Mouse (Mus musculus): Measurements from ENCODE around the gene Rac1. TPM values are rescaled to one million over a fixed set of nuclear protein-coding genes. Genes with fewer than 3 reads are reported as not detected.
A peak's percentile ranks its signal among the peaks of the same experiment; 100 is the strongest.

The Rac1 gene
- polyA plus RNA-seq, 1 experiment from 2014 or later: 413 TPM

GRCm38 (mm10) chr5:143517436-143517835 lies 10.4 kb downstream of the Rac1 start:
- Histone ChIP-seq H3K36me3 (ENCODE audit: control insufficient read depth, insufficient read depth) (peaks cover 38% of the 10 kb centered on the region), H3K9me3 (ENCODE audit: control insufficient read depth) (no peaks in the 10 kb centered on the region), H3K4me3 (ENCODE audit: low read depth, low read length) (no peak overlapping the region), H3K9ac (ENCODE audit: low read depth, low read length) (no peak overlapping the region), H3K4me1 (replicated peaks; ENCODE audit: control insufficient read depth, insufficient read depth, low read length) (0 out of 2 replicates have a peak, but pooled peaks cover 5% of the 10 kb centered on the region), H3K27ac (ENCODE audit: low read depth, low read length) (no peak overlapping the region), H3K27me3 (replicated peaks; ENCODE audit: control insufficient read depth, insufficient read depth, low read length) (no peaks in the 10 kb centered on the region), H3K4me2 (replicated peaks; ENCODE audit: low read depth) (no peak overlapping the region)
- no peak; the same call in 1 of the 2 replicates for ATAC-seq
- 46% methylated on average over 6 of the region's 6 CpGs for WGBS
- 0 out of 2 replicates have a peak, but pooled peaks have one; percentile 15 for TF ChIP-seq CTCF (IDR thresholded peaks at IDR 0.05; ENCODE audit: low read depth)

- no peak overlapping the region for H3K9ac ChIP-seq (ENCODE audit: low read depth, low read length)
- no peaks in the 10 kb centered on the region for H3K9me3 ChIP-seq (ENCODE audit: control insufficient read depth)
- ATAC-seq: no peak
- no peak overlapping the region for H3K4me3 ChIP-seq (ENCODE audit: low read depth, low read length)
- H3K27ac ChIP-seq (ENCODE audit: low read depth, low read length): no peak overlapping the region
- H3K27me3 ChIP-seq (replicated peaks; ENCODE audit: control insufficient read depth, insufficient read depth, low read length): no peaks in the 10 kb centered on the region
- H3K4me2 ChIP-seq (replicated peaks; ENCODE audit: low read depth): no peak overlapping the region
- peaks cover 7% of the 10 kb centered on the region; the same call in 1 of the 2 replicates for H3K4me1 ChIP-seq (replicated peaks; ENCODE audit: control insufficient read depth, insufficient read depth, low read length)
- peaks cover 40% of the 10 kb centered on the region for H3K36me3 ChIP-seq (ENCODE audit: control insufficient read depth, insufficient read depth)
- no peak for TF ChIP-seq CTCF (IDR thresholded peaks at IDR 0.05; ENCODE audit: low read depth)
- 76% methylated on average over 11 of the region's 11 CpGs for WGBS
Measured at GRCm38 (mm10) chr5:143517005-143517404, 10.8 kb downstream of the Rac1 start.

- H3K27ac ChIP-seq (ENCODE audit: low read depth, low read length): peak overlapping the region; percentile 57
Measured at GRCm38 (mm10) chr5:143514878-143515277, 13.0 kb downstream of the Rac1 start.

GRCm38 (mm10) chr5:143512305-143512704 lies 15.5 kb downstream of the Rac1 start:
- H3K4me2 ChIP-seq (replicated peaks; ENCODE audit: low read depth): 0 out of 2 replicates have a peak overlapping the region, but pooled peaks have one; percentile 4
- ATAC-seq: peak; percentile 87
- no peak overlapping the region for H3K4me3 ChIP-seq (ENCODE audit: low read depth, low read length)
- no peak for TF ChIP-seq CTCF (IDR thresholded peaks at IDR 0.05; ENCODE audit: low read depth)
- peaks cover 7% of the 10 kb centered on the region for H3K4me1 ChIP-seq (replicated peaks; ENCODE audit: control insufficient read depth, insufficient read depth, low read length)
- peaks cover 65% of the 10 kb centered on the region for H3K36me3 ChIP-seq (ENCODE audit: control insufficient read depth, insufficient read depth)
- H3K27me3 ChIP-seq (replicated peaks; ENCODE audit: control insufficient read depth, insufficient read depth, low read length): no peaks in the 10 kb centered on the region
- 47% methylated on average over 4 of the region's 4 CpGs for WGBS
- H3K9ac ChIP-seq (ENCODE audit: low read depth, low read length): no peak overlapping the region
- H3K9me3 ChIP-seq (ENCODE audit: control insufficient read depth): no peaks in the 10 kb centered on the region
- H3K27ac ChIP-seq (ENCODE audit: low read depth, low read length): peak overlapping the region; percentile 67

More at GRCm38 (mm10) chr5:143514878-143515277, 13.0 kb downstream of the Rac1 start:
- ATAC-seq: no peak
- peak overlapping the region; percentile 11; the same call in 1 of the 2 replicates for H3K9ac ChIP-seq (ENCODE audit: low read depth, low read length)
- peaks cover 56% of the 10 kb centered on the region for H3K36me3 ChIP-seq (ENCODE audit: control insufficient read depth, insufficient read depth)
- H3K27me3 ChIP-seq (replicated peaks; ENCODE audit: control insufficient read depth, insufficient read depth, low read length): no peaks in the 10 kb centered on the region
- 69% methylated on average over 5 of the region's 5 CpGs for WGBS
- H3K4me2 ChIP-seq (replicated peaks; ENCODE audit: low read depth): no peak overlapping the region
- H3K9me3 ChIP-seq (ENCODE audit: control insufficient read depth): no peaks in the 10 kb centered on the region
- no peak overlapping the region for H3K4me3 ChIP-seq (ENCODE audit: low read depth, low read length)
- peaks cover 7% of the 10 kb centered on the region for H3K4me1 ChIP-seq (replicated peaks; ENCODE audit: control insufficient read depth, insufficient read depth, low read length)
- TF ChIP-seq CTCF (IDR thresholded peaks at IDR 0.05; ENCODE audit: low read depth): no peak

GRCm38 (mm10) chr5:143511577-143511976 lies 16.3 kb downstream of the Rac1 start:
- 48% methylated on average over 4 of the region's 4 CpGs for WGBS
- H3K36me3 ChIP-seq (ENCODE audit: control insufficient read depth, insufficient read depth): peaks cover 69% of the 10 kb centered on the region
- no peak for ATAC-seq

GRCm38 (mm10) chr5:143509737-143510136 lies 18.1 kb downstream of the Rac1 start:
- Histone ChIP-seq H3K36me3 (ENCODE audit: control insufficient read depth, insufficient read depth) (peaks cover 66% of the 10 kb centered on the region), H3K9me3 (ENCODE audit: control insufficient read depth) (no peaks in the 10 kb centered on the region), H3K4me1 (replicated peaks; ENCODE audit: control insufficient read depth, insufficient read depth, low read length) (peaks cover 5% of the 10 kb centered on the region), H3K9ac (ENCODE audit: low read depth, low read length) (no peak overlapping the region), H3K4me3 (ENCODE audit: low read depth, low read length) (no peak overlapping the region), H3K27me3 (replicated peaks; ENCODE audit: control insufficient read depth, insufficient read depth, low read length) (no peaks in the 10 kb centered on the region), H3K4me2 (replicated peaks; ENCODE audit: low read depth) (no peak overlapping the region), H3K27ac (ENCODE audit: low read depth, low read length) (0 out of 2 replicates have a peak overlapping the region, but pooled peaks have one; percentile 1)
- ATAC-seq: no peak
- 62% methylated on average over 11 of the region's 11 CpGs for WGBS
- TF ChIP-seq CTCF (IDR thresholded peaks at IDR 0.05; ENCODE audit: low read depth): no peak

More at GRCm38 (mm10) chr5:143511577-143511976, 16.3 kb downstream of the Rac1 start:
- Histone ChIP-seq H3K9ac (ENCODE audit: low read depth, low read length) (no peak overlapping the region), H3K4me1 (replicated peaks; ENCODE audit: control insufficient read depth, insufficient read depth, low read length) (peaks cover 7% of the 10 kb centered on the region), H3K4me3 (ENCODE audit: low read depth, low read length) (no peak overlapping the region), H3K27ac (ENCODE audit: low read depth, low read length) (peak overlapping the region; percentile 67), H3K4me2 (replicated peaks; ENCODE audit: low read depth) (no peak overlapping the region), H3K27me3 (replicated peaks; ENCODE audit: control insufficient read depth, insufficient read depth, low read length) (no peaks in the 10 kb centered on the region), H3K9me3 (ENCODE audit: control insufficient read depth) (no peaks in the 10 kb centered on the region)
- TF ChIP-seq CTCF (IDR thresholded peaks at IDR 0.05; ENCODE audit: low read depth): no peak

All from intestine, postnatal 0 days (tissue).